8 mouse cellular contexts compared by ENCODE assay signal in genomic region chr15:62079155-62080109, GRCm38 (mm10).
DNase-seq lines count a peak whose midpoint lies in the region; ATAC-seq and TF ChIP-seq lines count a peak whose summit lies in the region.

No protein-coding gene starts in this region.

- no peak overlapping the region for H3K27ac ChIP-seq in hindbrain, embryonic 14.5 days
- no peak overlapping the region for H3K27ac ChIP-seq in hindbrain, embryonic 12.5 days
- no peak overlapping the region for H3K27ac ChIP-seq in forebrain, embryonic 13.5 days
- peak overlapping the region; percentile 46 for H3K27ac ChIP-seq in heart, postnatal 0 days (ENCODE audit: low read depth)
- H3K27ac ChIP-seq in lung, postnatal 0 days (ENCODE audit: low read length): peak overlapping the region; percentile 62; the same call in 1 of the 2 replicates

- no peaks in the 10 kb centered on the region for H3K4me1 ChIP-seq in hindbrain, embryonic 14.5 days (replicated peaks; ENCODE audit: control insufficient read depth, insufficient read depth, low read length)
- no peaks in the 10 kb centered on the region for H3K4me1 ChIP-seq in hindbrain, embryonic 12.5 days
- no peaks in the 10 kb centered on the region for H3K4me1 ChIP-seq in forebrain, embryonic 13.5 days
- 0 out of 2 replicates have a peak, but pooled peaks cover 13% of the 10 kb centered on the region for H3K4me1 ChIP-seq in heart, postnatal 0 days (ENCODE audit: control insufficient read depth, insufficient read depth)
- H3K4me1 ChIP-seq in lung, postnatal 0 days (ENCODE audit: insufficient read depth, low read depth, low read length): no peaks in the 10 kb centered on the region

- ATAC-seq in hindbrain, embryonic 14.5 days (ENCODE audit: low FRiP score): peak; percentile 83; the same call in 1 of the 2 replicates
- no peak for ATAC-seq in hindbrain, embryonic 12.5 days (ENCODE audit: low FRiP score)
- peak; percentile 63; the same call in 1 of the 2 replicates for ATAC-seq in forebrain, embryonic 13.5 days
- peak; percentile 77 for ATAC-seq in heart, postnatal 0 days (ENCODE audit: insufficient read depth, low read depth)
- peak; percentile 97 for ATAC-seq in lung, postnatal 0 days

- WGBS in hindbrain, embryonic 14.5 days: 61% methylated on average over 9 of the region's 9 CpGs
- WGBS in hindbrain, embryonic 12.5 days: 59% methylated on average over 9 of the region's 9 CpGs
- WGBS in forebrain, embryonic 13.5 days: 67% methylated on average over 9 of the region's 9 CpGs
- WGBS in heart, postnatal 0 days: 61% methylated on average over 9 of the region's 9 CpGs
- WGBS in lung, postnatal 0 days: 46% methylated on average over 9 of the region's 9 CpGs

- H3K4me2 ChIP-seq in hindbrain, embryonic 14.5 days (replicated peaks): no peak overlapping the region
- no peak overlapping the region for H3K4me2 ChIP-seq in hindbrain, embryonic 12.5 days (replicated peaks)
- H3K4me2 ChIP-seq in forebrain, embryonic 13.5 days: no peak overlapping the region
- H3K4me2 ChIP-seq in heart, postnatal 0 days (ENCODE audit: low read depth, low read length): no peak overlapping the region
- H3K4me2 ChIP-seq in lung, postnatal 0 days (replicated peaks; ENCODE audit: low read depth, low read length): no peak overlapping the region

- H3K4me3 ChIP-seq in hindbrain, embryonic 14.5 days (replicated peaks; ENCODE audit: low read length): no peak overlapping the region
- H3K4me3 ChIP-seq in hindbrain, embryonic 12.5 days: no peak overlapping the region
- H3K4me3 ChIP-seq in forebrain, embryonic 13.5 days: no peak overlapping the region
- H3K4me3 ChIP-seq in heart, postnatal 0 days (ENCODE audit: low read depth, low read length): no peak overlapping the region
- H3K4me3 ChIP-seq in lung, postnatal 0 days (ENCODE audit: low read depth, low read length): no peak overlapping the region

- no peak overlapping the region for H3K9ac ChIP-seq in hindbrain, embryonic 14.5 days
- no peak overlapping the region for H3K9ac ChIP-seq in hindbrain, embryonic 12.5 days
- H3K9ac ChIP-seq in forebrain, embryonic 13.5 days: no peak overlapping the region
- no peak overlapping the region for H3K9ac ChIP-seq in heart, postnatal 0 days (replicated peaks; ENCODE audit: low read depth, low read length)
- no peak overlapping the region for H3K9ac ChIP-seq in lung, postnatal 0 days (replicated peaks; ENCODE audit: low read depth)

- TF ChIP-seq CTCF in heart, postnatal 0 days (IDR thresholded peaks at IDR 0.05; ENCODE audit: low read depth): no peak
- TF ChIP-seq CTCF in lung, postnatal 0 days (IDR thresholded peaks at IDR 0.05): no peak

- H3K9me3 ChIP-seq in hindbrain, embryonic 14.5 days (ENCODE audit: control insufficient read depth, low read length): no peaks in the 10 kb centered on the region
- H3K9me3 ChIP-seq in hindbrain, embryonic 12.5 days (replicated peaks): no peaks in the 10 kb centered on the region
- H3K9me3 ChIP-seq in forebrain, embryonic 13.5 days (replicated peaks): no peaks in the 10 kb centered on the region
- no peaks in the 10 kb centered on the region for H3K9me3 ChIP-seq in heart, postnatal 0 days (replicated peaks; ENCODE audit: control insufficient read depth, low read length)
- no peaks in the 10 kb centered on the region for H3K9me3 ChIP-seq in lung, postnatal 0 days (ENCODE audit: low read length)

- H3K36me3 ChIP-seq in hindbrain, embryonic 14.5 days (replicated peaks; ENCODE audit: control insufficient read depth, insufficient read depth): no peaks in the 10 kb centered on the region
- no peaks in the 10 kb centered on the region for H3K36me3 ChIP-seq in hindbrain, embryonic 12.5 days
- H3K36me3 ChIP-seq in forebrain, embryonic 13.5 days (ENCODE audit: poor library complexity, severe bottlenecking): no peaks in the 10 kb centered on the region
- H3K36me3 ChIP-seq in heart, postnatal 0 days (replicated peaks; ENCODE audit: control insufficient read depth, insufficient read depth, low read length): no peaks in the 10 kb centered on the region
- no peaks in the 10 kb centered on the region for H3K36me3 ChIP-seq in lung, postnatal 0 days (ENCODE audit: insufficient read depth, low read length)

- no peak for DNase-seq in hindbrain, embryonic 14.5 days (ENCODE audit: low spot score)
- peak; percentile 89 for DNase-seq in adrenal gland, postnatal 36 days
- peak; percentile 66 for DNase-seq in heart, postnatal 0 days (ENCODE audit: low spot score)
- DNase-seq in layer of hippocampus, adult 9-10 months (ENCODE audit: low spot score): peak; percentile 52
- peak; percentile 86 for DNase-seq in lung, postnatal 0 days (ENCODE audit: low spot score)
- peak; percentile 70 for DNase-seq in urinary bladder, adult 2 months (ENCODE audit: low spot score)

- no peaks in the 10 kb centered on the region for H3K27me3 ChIP-seq in hindbrain, embryonic 14.5 days (ENCODE audit: control insufficient read depth, insufficient read depth, low read length)
- H3K27me3 ChIP-seq in hindbrain, embryonic 12.5 days: no peaks in the 10 kb centered on the region
- no peaks in the 10 kb centered on the region for H3K27me3 ChIP-seq in forebrain, embryonic 13.5 days
- H3K27me3 ChIP-seq in heart, postnatal 0 days (ENCODE audit: control insufficient read depth, insufficient read depth, low read length): no peaks in the 10 kb centered on the region
- no peaks in the 10 kb centered on the region for H3K27me3 ChIP-seq in lung, postnatal 0 days (replicated peaks; ENCODE audit: insufficient read depth, low read length)

- TF ChIP-seq EP300 in heart, postnatal 0 days (IDR thresholded peaks at IDR 0.05; ENCODE audit: low read depth): no peak
- peak; percentile 74; the same call in 1 of the 2 replicates for TF ChIP-seq EP300 in lung, postnatal 0 days (IDR thresholded peaks at IDR 0.05)

Comparison
In these comparisons a context has a peak if more than half of its experiments do, and no peak if none do; other contexts are left out.
1. H3K27ac ChIP-seq: peak in heart, postnatal 0 days (single experiment) and lung, postnatal 0 days (single experiment); none in hindbrain, embryonic 14.5 days (single experiment), hindbrain, embryonic 12.5 days (single experiment) and forebrain, embryonic 13.5 days (single experiment).